8 mouse cellular contexts compared by ENCODE assay signal in the genomic region with DNA sequence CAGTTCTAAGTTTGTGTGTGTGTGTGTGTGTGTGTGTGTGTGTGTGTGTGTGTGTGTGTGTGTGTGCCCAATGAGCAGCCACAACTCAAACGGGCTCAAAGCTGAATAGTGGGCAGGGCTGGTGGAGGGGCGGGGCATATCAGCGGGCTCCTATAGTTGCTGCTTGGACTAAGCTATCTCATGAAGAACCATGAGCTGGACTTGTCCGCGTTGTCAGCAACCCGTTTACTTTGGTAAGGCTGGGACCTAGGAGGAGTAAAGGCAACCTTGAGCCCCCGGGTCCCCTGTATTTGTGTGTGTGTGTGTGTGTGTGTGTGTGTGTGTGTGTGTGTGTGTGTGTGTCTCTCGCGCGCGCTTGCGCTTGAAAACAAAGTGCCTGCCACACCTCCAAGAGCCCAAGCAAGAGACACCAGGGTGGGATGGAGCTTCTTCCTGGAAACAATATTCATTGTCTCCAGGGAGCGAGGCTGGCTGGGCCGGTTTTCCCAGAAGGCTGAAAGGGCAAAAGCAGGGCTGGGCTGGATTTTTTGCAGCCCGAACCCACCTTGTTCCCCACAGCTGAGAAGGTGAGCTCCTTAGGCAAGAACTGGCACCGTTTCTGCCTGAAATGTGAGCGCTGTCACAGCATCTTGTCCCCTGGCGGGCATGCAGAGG. TPM values are rescaled to one million over a fixed set of nuclear protein-coding genes. Genes with fewer than 3 reads are reported as not detected.
DNase-seq lines count a peak whose midpoint lies in the region; ATAC-seq and TF ChIP-seq lines count a peak whose summit lies in the region.

Gene Crip3, plus strand, starts transcription at position 166 of the 654 bp plus-strand sequence.

- TF ChIP-seq EP300 in lung, postnatal 0 days (IDR thresholded peaks at IDR 0.05) = no peak

- peak within 1 kb of the TSS; percentile 27; the same call in 1 of the 2 replicates for H3K4me2 ChIP-seq in forebrain, postnatal 0 days (ENCODE audit: low read depth)
- H3K4me2 ChIP-seq in lung, postnatal 0 days (replicated peaks; ENCODE audit: low read depth, low read length) = peak within 1 kb of the TSS; percentile 38

- DNase-seq in adrenal gland, adult 2 months = peak; percentile 46
- no peak for DNase-seq in adrenal gland, postnatal 4 days (ENCODE audit: low spot score in 2 of 2)
- peak; percentile 55 for DNase-seq in ES-CJ7 (ENCODE audit: low read depth, low spot score)
- no peak for DNase-seq in forebrain, postnatal 0 days
- peak; percentile 19 for DNase-seq in lung, postnatal 0 days (ENCODE audit: low spot score)
- no peak for DNase-seq in frontal cortex, postnatal 25 days (ENCODE audit: low spot score in 2 of 2)
- no peak for DNase-seq in gastrocnemius, adult 18-20 months (ENCODE audit: low spot score)
- DNase-seq in left cerebral cortex, adult 9 months (ENCODE audit: low spot score in 2 of 2) = no peak

- no peaks in the 10 kb centered on the region for H3K4me1 ChIP-seq in forebrain, postnatal 0 days (ENCODE audit: insufficient read depth)
- H3K4me1 ChIP-seq in lung, postnatal 0 days (ENCODE audit: insufficient read depth, low read depth, low read length) = no peaks in the 10 kb centered on the region

- H3K4me3 ChIP-seq in forebrain, postnatal 0 days (ENCODE audit: low read depth, low read length) = no peak within 1 kb of the TSS
- H3K4me3 ChIP-seq in lung, postnatal 0 days (ENCODE audit: low read depth, low read length) = no peak within 1 kb of the TSS

- 12% methylated on average over 18 of the region's 18 CpGs for WGBS in forebrain, postnatal 0 days
- WGBS in lung, postnatal 0 days = 7% methylated on average over 16 of the region's 18 CpGs

- H3K27ac ChIP-seq in forebrain, postnatal 0 days (ENCODE audit: low read depth, low read length) = no peak within 1 kb of the TSS
- H3K27ac ChIP-seq in lung, postnatal 0 days (ENCODE audit: low read length) = no peak within 1 kb of the TSS

- no peaks in the 10 kb centered on the region for H3K9me3 ChIP-seq in forebrain, postnatal 0 days (ENCODE audit: low read length)
- H3K9me3 ChIP-seq in lung, postnatal 0 days (ENCODE audit: low read length) = no peaks in the 10 kb centered on the region

- no peaks in the 10 kb centered on the region for H3K27me3 ChIP-seq in forebrain, postnatal 0 days (ENCODE audit: insufficient read depth, low read length)
- H3K27me3 ChIP-seq in lung, postnatal 0 days (replicated peaks; ENCODE audit: insufficient read depth, low read length) = no peaks in the 10 kb centered on the region

- ATAC-seq in forebrain, postnatal 0 days = no peak
- no peak; the same call in 1 of the 2 replicates for ATAC-seq in lung, postnatal 0 days

- no peak for TF ChIP-seq CTCF in forebrain, postnatal 0 days (IDR thresholded peaks at IDR 0.05; ENCODE audit: low read depth)
- no peak for TF ChIP-seq CTCF in lung, postnatal 0 days (IDR thresholded peaks at IDR 0.05)

- no peaks in the 10 kb centered on the region for H3K36me3 ChIP-seq in forebrain, postnatal 0 days (ENCODE audit: insufficient read depth)
- H3K36me3 ChIP-seq in lung, postnatal 0 days (ENCODE audit: insufficient read depth, low read length) = no peaks in the 10 kb centered on the region

- H3K9ac ChIP-seq in forebrain, postnatal 0 days = no peak within 1 kb of the TSS
- H3K9ac ChIP-seq in lung, postnatal 0 days (replicated peaks; ENCODE audit: low read depth) = no peak within 1 kb of the TSS

RNA-seq across cellular contexts. Expression of gene Crip3, which starts in this region (rescaled TPM):
- total RNA-seq in adrenal gland, adult 2 months (2021) = under 1 TPM; 0.38 to 0.69 TPM
- 0.82 and 1.4 TPM in 2 replicates for polyA plus RNA-seq in adrenal gland, adult 2 months (2012; rRNA removed)
- total RNA-seq in adrenal gland, postnatal 4 days (2021) = 1 to 10 TPM; 1.6 to 2.0 TPM
- 0.52 and 1.1 TPM in 2 replicates for total RNA-seq in forebrain, postnatal 0 days (2014; rRNA removed)
- polyA plus RNA-seq in forebrain, postnatal 0 days (2015; fragmentation: Nextera tagmentation; extraction: Ambion mirVana) = 2.8 and 4.3 TPM in 2 replicates
- polyA plus RNA-seq in lung, postnatal 0 days (2015; fragmentation: Nextera tagmentation; extraction: Ambion mirVana) = 0.76 and 0.81 TPM in 2 replicates
- total RNA-seq in gastrocnemius, adult 18-20 months (2021) = under 1 TPM; 0.28 to 0.59 TPM

Comparison
In these comparisons a context has a peak if more than half of its experiments do, and no peak if none do; other contexts are left out.
1. DNase-seq: peak in adrenal gland, adult 2 months (single experiment) and ES-CJ7 (single experiment); none in adrenal gland, postnatal 4 days (0 of 2), forebrain, postnatal 0 days (single experiment), frontal cortex, postnatal 25 days (0 of 2), gastrocnemius, adult 18-20 months (single experiment) and left cerebral cortex, adult 9 months (0 of 2).
2. Peak in DNase-seq and H3K4me2 ChIP-seq in lung, postnatal 0 days; RNA of the gene not detected or under 1 TPM.